Mouse (Mus musculus) spleen, postnatal 36 days (tissue): ENCODE measurements around the gene Ezr.

Experiments
- DNase-seq, 2 experiments: peaks; one replicate each; pipeline ENCODE4 v3.0.0; 2022; ENCODE audit warnings: low spot score in 2 of 2, mixed read lengths in 1 of 2

Ezr gene

DNA sequence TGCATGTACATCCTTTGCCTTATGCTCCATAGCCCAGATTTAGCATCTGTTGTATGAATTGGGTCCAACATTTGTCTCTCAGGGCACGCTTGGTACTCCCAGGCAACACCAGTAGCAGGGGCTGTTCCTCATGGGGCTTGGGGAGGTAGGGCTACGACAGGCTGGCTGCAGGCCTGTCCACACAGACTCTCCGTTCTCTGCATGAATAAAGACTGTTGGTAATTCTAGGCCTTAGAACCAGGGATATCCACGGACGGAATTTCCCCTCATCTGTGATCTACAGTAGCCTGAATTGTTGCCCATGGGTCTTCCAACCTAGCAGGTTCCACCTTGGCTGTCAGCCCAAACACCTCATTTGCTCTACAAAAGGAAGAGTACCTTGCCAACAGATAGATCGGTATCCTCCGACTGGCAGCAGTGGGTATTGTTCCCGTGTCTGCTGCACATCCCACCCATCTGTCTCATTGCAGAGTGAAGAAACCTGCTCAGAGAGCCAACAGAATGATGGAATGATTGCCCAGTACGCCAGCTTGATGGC is 7.1 kb upstream of the Ezr start:
- DNase-seq = no peak

DNA sequence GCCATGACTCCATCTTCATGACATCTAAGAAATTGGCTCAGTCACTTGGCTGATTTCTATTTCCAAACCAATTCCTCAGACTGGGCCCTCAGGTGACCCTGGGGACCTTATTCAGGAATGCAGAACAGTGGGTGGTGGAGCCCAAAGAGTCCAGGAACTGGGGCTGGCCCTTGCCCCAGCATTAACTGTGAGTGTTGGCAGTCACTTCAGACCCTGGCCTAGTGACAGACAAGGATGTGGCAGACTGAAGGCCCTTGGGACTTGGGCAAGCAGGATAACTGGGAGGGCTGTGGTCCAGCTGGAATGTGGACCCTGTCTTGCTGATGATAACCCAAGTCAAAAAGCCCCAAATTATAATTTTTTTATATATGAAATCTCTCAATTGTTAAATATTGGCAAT is 6.5 kb upstream of the Ezr start:
- no peak for DNase-seq

DNA sequence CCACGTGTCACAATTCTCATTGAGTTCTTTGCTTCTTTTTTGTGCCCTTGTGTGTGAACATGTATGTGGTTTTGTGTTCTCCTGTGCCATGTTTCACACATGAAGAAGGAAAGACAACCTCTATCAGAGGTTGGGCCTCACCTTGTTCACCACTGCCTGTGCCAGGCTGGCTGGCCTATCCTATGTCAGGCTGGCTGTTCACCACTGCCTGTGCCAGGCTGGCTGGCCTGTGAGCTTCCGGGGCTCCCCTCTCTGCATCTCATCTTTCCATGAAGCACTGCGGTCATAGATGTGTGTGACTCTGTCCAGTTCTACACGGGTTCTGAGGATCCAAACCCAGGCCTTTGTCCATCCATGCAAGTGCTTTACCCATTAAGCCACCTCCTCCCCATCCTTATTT is 4.7 kb upstream of the Ezr start:
- DNase-seq = no peak

DNA sequence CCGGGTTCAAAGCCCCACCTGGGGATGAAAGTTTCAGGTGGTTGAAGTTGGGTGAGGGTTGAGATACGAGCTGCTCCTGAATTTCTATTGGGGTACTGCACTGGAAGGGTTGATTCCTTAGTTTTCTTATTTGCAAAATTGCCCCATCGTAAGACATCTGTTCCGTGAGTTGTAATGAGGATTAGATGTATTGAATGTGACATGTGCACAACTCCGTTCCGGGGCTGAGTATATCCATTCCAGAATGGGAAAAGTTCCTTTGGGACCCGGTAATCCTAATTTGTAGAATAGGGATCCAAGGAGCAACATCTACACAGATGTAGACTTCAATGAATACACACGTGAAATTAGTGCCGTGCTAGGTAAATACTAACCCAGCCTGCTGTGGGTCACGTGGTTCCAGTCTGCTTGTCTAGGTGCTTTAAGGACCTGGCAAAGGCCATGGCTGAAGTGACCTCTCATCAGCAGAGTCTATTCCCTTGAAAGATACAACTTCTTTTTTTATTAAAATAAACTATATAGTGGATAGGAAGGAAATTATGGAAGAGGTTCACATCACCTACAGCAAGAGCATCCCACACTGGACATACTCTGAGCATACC is 1.3 kb upstream of the Ezr start:
- DNase-seq = no peak

DNA sequence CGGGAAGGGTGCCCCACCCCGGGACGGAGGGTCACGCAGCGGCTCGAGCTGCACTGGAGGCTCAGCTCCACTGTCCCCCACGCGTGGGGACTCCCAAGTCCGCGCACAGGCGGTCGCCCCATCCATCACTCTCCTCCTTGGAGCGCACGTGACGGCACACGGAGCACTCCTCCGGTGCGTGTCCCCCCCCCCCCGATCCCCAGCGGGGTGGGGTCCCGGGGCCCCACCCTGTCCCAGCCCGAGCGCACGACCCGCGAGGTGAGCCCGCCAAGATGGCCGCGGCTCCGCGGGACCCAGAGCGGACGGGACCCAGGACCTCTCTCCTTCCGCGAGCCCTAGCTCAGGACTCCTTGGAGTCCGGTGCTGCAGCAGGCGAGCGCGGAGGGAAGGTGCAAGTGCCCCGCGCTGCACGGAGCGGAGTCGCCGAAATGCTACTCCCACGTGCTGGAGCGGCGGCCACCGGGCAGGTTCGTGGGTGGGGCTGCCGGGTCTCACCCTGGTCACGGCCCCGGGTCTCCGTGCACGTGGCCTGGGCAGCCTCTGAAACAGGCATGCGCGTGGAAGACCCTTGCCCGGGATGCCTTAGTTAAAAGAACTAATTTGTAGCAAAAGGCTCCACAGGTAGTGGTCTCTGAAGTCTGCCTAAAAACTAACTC is 550 bp upstream of the Ezr start:
- DNase-seq = peak; percentile 44 to 54

DNA sequence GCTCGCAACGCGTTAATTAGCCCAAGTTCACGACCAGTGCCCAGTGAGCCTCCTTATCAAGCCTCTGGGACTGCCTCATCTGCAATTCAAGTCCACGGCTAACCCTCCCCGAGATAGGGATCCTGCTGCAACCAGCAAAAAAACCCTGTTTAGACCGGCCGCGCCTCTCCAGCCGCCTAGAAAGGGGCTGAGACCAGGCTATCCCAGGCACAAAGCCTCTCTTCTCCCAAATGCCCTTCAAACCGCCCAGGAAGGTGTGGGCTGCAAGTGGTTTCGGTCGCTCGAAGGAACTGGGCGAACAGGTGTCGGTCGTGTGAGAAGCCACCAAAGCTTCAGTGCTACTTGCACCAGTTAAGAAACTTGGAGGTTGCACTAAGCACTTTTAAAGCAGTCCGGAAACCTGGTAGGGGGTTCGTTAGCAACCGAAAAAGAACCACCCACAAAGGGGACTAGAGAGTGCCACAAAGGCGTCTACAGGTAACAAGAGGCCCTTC is 504 bp downstream of the Ezr start:
- peak; percentile 66 for DNase-seq

DNA sequence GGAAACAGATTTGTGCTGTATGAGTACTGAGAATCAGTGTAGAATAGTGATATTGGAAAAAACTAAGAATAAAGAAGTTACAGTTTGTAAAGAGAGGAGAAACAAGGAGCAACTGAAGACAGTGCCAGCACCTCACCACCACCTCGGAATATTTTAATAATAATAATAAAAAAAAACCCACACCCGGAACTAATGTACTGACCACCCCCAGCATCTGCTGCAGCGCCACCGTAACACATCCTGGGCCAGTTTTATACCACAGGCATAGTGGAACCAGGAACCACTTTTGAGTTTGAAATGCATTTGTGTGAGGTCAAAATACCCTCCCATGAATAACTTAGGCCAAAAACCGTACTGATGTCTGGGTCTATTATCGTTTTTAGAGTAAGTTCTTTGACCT is 1.3 kb downstream of the Ezr start:
- DNase-seq = no peak

DNA sequence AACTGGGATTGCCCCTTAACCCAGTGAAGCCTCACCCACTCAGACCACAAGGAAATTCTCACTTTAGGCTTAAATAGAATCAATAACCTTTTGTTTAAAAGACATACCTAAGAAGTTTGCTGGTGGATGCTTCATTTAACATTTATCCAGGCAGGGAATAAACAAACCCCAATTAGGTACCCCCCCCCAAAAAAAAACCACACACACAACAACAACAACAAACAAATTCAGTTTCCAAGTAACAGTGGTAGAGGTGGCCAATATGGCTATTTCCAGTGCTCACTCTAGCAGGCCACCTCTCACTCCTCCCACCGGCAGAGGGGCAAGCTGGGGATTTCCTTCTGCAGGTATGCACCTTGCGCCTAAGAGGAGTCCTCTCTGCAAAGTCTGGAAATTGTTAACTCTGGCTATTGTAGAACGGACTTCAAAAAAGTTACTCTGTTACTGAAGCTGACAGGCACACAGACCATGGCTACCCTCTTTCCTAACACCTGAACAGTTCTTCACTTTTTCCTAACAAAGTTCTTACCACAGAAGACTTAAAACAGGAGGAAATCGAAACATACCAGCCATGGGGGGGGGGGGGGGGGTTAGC is 2.0 kb downstream of the Ezr start:
- DNase-seq = peak; percentile 42 to 43

DNA sequence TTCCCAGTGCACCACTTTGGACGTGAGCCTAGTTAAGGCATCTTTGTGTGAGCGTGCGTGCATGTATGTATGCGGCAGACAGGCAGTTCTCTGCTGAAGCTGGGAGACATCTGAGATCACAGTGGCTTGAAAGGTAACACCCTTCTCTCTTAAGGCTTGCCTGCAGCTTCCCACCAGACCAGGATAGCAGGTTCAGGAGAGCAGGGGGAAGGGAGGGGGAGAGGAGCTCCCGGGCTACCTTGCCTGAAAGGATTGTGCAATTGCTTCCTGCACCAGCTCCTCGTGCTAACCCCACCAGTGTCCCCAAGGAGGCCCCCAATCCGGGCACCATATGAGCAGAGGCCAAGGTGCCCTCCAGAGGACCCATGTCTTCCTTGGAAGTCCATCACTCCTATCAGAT is 3.0 kb downstream of the Ezr start:
- DNase-seq = no peak

DNA sequence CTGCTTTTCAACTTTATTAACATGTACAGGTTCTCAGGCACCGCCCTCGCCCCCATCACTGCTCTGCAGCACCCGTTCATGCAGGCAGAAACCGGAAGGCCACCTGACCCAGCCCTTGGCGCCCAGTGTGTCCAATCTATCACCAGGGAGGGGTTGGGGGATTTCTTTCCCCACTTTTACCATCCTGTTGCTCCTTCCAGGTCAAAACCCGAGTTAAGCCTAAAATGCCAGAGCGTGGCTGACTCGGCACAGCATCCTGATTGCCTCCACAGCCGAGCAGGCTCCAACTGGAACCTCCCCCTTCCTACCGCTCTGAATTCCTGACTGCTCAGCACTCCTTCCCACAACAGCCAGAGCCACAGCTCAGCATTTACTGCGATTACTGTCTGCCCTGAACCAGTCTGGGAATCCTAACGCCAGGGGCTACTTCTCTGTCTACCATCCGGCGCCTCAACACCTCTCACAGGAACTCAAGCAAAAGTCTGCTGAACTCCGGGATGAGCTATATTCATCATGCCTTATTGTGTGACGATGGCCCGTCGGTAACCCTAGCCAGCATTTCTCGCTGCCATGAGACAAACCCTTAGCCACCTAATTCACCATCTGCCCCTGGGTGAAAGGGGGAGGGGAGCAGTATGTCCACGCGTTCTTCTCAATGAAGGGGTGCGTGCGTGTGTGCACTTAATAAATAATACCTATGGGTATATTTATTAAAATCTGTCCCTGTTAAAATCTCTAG is 3.6 kb downstream of the Ezr start:
- DNase-seq = peak; percentile 72 to 74

DNA sequence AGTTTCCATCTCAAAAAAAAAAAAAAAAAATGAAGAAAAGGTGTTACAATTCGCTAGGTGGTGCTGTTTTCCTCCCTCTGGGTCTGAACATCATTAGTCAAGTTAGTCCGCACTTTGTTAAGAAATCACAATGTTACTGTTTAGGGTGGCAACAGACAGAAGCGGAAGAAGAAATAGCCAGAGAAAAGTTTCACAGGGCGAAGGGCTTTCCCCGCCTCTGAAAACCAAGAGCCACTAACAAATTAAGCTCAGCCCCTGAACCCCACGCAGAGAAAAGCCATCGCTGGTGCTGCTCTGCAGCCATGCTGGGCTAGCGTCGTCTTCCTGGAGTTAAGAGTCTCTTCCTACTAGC is 4.3 kb downstream of the Ezr start:
- peak; percentile 84 to 88 for DNase-seq

DNA sequence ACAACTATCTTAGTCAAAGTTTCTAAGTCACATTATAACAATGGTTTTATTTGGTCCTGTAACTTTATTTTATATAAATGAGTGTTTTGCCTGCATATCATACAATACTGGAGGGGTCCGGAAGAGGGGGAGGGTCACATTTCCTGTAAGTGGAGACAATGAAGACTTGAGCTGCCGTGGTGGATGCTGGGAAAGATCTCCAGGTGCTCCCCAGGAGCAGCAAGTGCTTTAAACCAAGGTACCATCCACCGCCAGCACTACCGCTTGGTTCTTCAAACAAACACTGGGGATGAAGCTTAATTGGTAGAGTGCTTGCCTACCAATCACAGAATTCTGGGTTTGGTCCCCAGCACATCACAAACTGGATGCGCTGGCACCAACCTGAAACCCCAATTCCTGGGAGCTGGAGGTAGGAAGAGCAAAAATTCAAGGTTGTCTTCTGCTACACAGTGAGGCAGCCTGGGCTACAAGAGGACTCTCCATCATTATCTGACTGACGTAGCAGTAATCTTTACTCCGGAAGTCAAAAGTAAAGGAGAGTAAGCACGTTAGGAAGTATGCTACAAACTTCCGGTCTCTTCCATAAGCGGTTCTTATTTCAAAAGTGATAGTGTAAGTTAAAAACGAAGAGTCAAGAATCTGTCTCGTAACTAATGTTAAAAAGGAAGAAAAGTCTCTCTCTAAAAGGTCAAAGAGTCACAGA is 4.8 kb downstream of the Ezr start:
- peak in 1 of 2 experiments; percentile 37 for DNase-seq

DNA sequence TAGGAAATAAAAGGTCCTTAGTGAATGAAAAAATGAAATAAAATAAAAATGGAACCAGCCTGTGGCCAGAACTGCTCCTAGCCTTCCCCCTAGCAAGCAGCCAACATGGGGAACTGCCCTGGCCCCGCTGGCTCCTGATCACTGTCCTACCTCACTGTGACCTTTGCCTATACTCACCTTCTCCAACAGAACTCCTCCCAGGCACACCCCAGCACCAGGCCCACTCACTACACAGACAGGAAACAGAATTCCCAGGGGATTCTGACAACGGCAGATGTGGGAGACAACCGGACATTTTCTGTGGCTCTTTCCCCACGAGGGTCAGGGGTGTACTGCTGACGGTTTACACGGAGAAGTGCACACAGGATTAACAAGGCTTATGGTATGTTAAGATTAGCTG is 5.5 kb downstream of the Ezr start:
- DNase-seq = no peak

DNA sequence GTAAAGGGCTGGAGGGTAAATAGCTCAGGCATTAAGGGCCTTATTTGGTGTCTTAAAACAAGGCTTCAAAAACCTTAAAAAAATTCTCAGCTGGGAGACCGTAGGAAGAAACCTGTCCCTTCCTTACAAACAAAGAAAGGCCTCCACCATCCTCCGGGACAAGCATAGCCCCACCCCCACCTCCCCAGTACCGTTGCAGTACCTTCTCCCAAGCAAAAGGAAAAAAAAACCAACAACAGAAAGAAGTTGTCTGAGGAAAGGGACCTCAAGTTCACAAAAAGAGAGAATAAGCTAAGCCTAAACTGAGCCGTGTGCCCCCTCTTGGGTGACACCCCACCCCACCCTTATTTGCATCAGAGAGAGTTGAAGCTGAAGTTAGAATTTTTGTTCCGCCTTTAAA is 6.0 kb downstream of the Ezr start:
- peak; percentile 47 to 48 for DNase-seq

DNA sequence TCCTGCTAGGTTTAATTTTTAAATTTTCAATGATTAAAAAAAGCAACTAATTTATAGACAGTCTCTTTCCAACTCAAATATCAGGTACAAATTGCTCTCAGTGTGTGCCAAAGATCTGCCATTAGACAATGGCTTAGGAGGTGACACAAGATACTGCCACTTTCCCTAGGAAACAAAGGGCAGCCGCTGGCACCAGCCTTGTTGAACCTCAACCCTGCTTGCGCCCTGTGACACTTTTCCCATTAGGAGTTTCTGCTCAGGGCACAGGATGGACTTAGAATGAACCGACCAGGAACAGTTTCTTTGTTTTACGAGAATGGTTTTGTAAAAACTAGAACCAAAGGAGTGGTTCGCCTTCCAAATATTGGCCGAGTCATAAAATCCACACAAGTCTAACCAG is 6.5 kb downstream of the Ezr start:
- no peak for DNase-seq

DNA sequence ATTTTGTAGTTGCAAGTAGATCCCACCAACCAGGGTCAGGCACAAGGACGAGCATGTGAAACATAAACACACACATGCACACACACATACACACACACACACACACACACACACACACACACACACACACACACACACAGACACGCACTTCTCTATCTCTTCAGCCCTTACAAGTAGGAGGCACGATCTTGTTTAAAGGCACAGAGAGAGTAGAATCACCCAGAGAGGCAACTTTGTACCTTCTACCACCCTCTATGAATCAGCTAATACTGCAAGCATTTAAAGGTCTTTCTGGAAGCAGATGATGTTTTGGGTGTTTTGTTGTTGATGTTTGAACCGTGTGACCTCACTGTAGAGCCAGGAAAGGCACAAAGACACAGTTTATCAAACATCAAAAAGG is 6.9 kb downstream of the Ezr start:
- DNase-seq = no peak

DNA sequence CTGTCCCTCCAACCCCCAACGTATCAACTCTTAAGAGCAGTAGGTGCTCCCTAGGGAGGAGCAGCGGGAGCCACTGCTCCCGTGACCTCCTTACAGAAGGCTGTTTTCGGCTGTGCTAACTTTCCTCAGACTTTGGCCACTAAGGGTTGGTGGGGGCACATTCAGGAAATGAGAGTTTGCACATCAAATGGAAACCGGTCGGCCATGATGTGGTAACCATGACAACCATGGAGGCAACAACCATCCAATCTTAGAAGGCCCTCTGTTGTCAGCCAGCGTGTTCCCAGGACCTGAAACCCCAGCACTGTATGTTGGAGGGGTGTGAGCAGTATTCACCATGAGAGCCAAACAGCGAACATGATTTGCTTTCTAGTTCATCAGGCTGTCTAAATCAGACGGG is 7.4 kb downstream of the Ezr start:
- peak; percentile 40 to 55 for DNase-seq

DNA sequence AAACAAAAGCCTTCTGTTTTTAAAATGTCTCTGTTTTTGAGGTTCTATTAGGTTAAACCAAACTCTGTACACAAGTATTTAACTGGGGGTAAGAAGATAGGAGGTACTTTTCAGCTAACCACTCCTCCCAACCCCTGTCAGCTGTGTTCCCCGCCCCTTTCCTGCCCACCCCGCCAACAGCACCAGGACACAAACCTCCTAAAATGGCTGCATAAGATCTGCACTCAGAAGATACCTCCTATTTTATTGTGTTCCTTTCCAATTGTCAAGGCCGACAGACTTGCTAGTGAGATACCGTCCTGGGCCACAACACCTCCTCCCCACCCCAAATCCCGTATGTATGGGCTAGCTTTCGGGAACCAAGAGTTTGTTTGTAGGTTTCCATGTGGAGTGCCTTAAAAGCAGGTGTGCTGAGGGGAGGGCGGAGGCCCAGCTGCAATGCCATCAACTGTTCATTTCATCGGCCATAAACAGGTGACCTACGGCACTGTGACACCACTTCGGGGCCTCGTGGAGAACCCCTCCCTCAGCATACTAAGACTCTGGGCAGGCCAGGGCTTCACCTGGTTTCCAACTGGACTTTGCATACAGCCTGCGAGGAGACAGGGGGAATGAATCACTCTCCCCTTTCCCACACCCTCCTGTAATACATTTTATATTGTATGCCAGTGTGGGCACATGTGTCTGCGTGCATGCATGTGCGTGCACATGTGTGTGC is 9.2 kb downstream of the Ezr start:
- DNase-seq = no peak

DNA sequence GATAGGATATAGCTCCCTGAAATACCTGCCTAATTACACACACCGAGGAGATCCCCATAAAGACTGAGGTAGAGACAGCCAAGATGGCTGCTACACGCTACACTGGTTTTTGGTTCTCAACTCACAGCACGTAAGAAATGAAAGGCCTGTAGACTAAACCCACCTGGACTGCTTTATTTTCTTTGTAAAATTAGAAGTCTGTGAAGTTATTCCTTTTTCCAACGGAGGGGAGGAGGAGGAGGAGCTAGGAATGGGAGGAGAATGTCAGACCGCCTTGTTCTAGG is 10.2 kb downstream of the Ezr start:
- no peak for DNase-seq

DNA sequence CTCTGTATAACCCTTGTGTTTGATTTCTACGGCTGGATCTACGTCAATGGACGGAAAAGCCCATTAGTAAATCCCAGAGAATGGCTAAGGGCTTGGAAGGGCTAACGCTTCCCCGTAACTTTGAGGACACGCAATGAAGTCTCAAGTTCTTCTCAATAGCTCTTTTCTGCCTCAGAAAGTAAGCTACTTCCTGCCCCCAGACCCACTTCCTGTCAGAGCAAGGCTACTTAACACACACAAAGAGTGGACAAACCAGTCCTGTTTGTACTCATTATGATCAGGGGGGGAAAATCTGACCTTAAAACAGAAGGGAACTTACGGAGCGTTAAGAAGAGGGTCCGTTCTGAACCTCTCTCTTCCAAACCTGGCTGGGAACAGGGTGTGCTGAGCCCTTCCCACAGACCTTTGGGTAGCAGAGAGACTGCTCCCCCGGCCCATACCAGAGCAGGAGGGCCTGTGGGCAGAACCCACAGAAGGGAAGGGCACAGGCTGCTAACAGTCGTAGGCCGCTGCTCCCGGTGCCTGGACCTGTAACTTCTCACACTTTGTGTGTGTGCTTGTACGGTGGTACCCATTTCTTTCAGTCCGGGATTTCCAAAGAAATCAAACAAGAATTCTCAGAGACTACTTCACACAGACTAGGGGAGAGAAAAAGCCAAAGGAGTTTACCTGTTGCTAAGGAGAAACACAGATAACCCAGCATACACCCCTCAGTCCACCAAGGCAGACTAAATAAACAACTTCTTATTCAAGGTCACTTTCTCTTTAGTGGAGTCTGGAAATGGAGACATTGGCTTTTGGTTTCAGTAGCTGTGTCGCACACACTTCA is 10.7 kb downstream of the Ezr start:
- no peak for DNase-seq

DNA sequence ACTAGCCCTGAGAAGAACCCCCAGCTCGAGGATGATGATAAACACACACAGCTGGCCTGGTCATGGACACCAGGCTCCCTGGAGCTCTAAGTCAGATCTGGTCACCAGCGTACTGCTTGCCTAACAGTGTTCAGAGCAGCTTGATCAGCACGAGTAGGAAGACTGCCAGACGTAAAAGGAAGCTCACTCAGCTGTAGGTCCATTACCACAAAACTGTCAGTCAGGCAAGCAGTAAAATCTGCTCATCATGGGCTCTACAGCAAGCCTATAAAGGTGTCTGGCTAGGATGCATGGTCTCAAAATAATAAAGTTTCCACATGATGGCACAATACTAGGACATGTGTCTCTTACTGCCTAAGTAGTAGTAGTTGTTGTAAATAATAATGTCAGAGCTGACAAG is 13.0 kb downstream of the Ezr start:
- no peak for DNase-seq
